Mouse (Mus musculus) ES-Bruce4 (cell line): ENCODE measurements around the gene Hps3. TPM values are rescaled to one million over a fixed set of nuclear protein-coding genes. Genes with fewer than 3 reads are reported as not detected.
"Not testable (repeated sequence)": the region's sequence is repeated elsewhere in the genome, so short reads cannot be mapped to it uniquely, and the experiment has no call there.

ENCODE experiments used
- H3K27ac ChIP-seq: 2 replicates; pipeline ENCODE4 v1.5.1; 2012; ENCODE audit warnings: low read length, inconsistent platforms; ENCODE audit not compliant: insufficient read depth
- H3K27me3 ChIP-seq: 2 replicates; pipeline ENCODE4 v1.6.1; 2012; ENCODE audit warnings: mild to moderate bottlenecking, low read length, inconsistent platforms; ENCODE audit not compliant: control insufficient read depth, poor library complexity, insufficient read depth, severe bottlenecking
- H3K36me3 ChIP-seq: 2 replicates; pipeline ENCODE4 v1.6.1; 2012; ENCODE audit warnings: inconsistent platforms, mild to moderate bottlenecking, low read length, moderate library complexity; ENCODE audit not compliant: control insufficient read depth, poor library complexity, insufficient read depth, severe bottlenecking
- H3K4me1 ChIP-seq: one replicate; pipeline ENCODE4 v1.8.1; 2011; ENCODE audit warnings: low read length; ENCODE audit not compliant: control insufficient read depth, insufficient read depth
- H3K4me3 ChIP-seq: 2 replicates; pipeline ENCODE4 v1.5.1; 2011; ENCODE audit warnings: low read depth, mild to moderate bottlenecking, low read length
- H3K9ac ChIP-seq: 2 replicates; pipeline ENCODE4 v1.6.1; 2012; ENCODE audit warnings: low read depth, mild to moderate bottlenecking, inconsistent platforms; ENCODE audit not compliant: poor library complexity, severe bottlenecking
- H3K9me3 ChIP-seq: replicated peaks from 2 replicates; pipeline ENCODE4 v1.6.1; 2012; ENCODE audit warnings: mild to moderate bottlenecking, low read length, inconsistent platforms; ENCODE audit not compliant: control insufficient read depth, poor library complexity, insufficient read depth, severe bottlenecking
- CTCF ChIP-seq: IDR thresholded peaks from one replicate; pipeline ENCODE4 v1.8.1; 2011; ENCODE audit warnings: low read depth, low read length
- EP300 ChIP-seq: IDR thresholded peaks from 2 replicates; pipeline ENCODE4 v1.6.1; 2011; ENCODE audit warnings: low read depth, low read length; ENCODE audit not compliant: insufficient read depth
- POLR2A ChIP-seq: IDR thresholded peaks from one replicate; pipeline ENCODE4 v1.8.1; 2011; ENCODE audit warnings: low read length; ENCODE audit not compliant: insufficient read depth
- polyA plus RNA-seq: library from polyadenylated mRNA; stranded (reverse); fragments of >200 nt; gene quantifications from 2 replicates; pipeline ENCODE4 v1.2.4, GENCODE M21; 2011; ENCODE audit warnings: low read depth; ENCODE audit not compliant: missing spikeins, insufficient read depth, insufficient read length

The Hps3 gene
- polyA plus RNA-seq, 1 experiment, result 15.9 TPM

GRCm38 (mm10) chr3:19960570-19961114, 74.5 kb downstream of the Hps3 start:
- H3K36me3 ChIP-seq, result no peaks in the 10 kb centered on the region
- H3K9ac ChIP-seq, result no peak overlapping the region
- no peaks in the 10 kb centered on the region for H3K9me3 ChIP-seq
- no peak overlapping the region for H3K4me3 ChIP-seq
- H3K4me1 ChIP-seq, result no peaks in the 10 kb centered on the region
- TF ChIP-seq EP300 (no peak), POLR2A (no peak), CTCF (no peak)
- H3K27me3 ChIP-seq, result peaks cover 1% of the 10 kb centered on the region; the same call in 1 of the 2 replicates
- no peak overlapping the region for H3K27ac ChIP-seq

DNA sequence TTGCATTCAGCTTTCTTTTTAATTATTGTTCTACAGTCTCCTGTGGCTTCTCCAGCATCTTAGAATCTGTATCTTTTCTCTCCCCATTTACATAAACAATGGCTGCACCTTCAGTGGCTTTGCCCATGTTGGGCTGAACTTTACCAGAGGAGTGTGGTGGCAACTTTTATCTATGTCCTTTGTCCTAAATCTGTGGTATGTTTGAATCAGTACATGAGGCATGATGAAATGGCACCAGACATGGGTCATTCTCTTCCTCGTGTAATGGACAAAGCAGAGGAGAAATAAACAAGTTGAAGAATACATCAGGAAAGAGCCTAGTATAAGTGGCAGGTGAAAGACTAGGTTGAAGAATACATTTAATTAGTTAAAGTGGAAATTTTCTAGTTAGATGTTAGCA, 76.1 kb downstream of the Hps3 start:
- no peak overlapping the region for H3K27ac ChIP-seq
- H3K4me1 ChIP-seq, result no peaks in the 10 kb centered on the region
- H3K36me3 ChIP-seq, result no peaks in the 10 kb centered on the region
- H3K4me3 ChIP-seq, result no peak overlapping the region
- no peak overlapping the region for H3K9ac ChIP-seq
- peaks cover 1% of the 10 kb centered on the region; the same call in 1 of the 2 replicates for H3K27me3 ChIP-seq
- no peaks in the 10 kb centered on the region for H3K9me3 ChIP-seq
- TF ChIP-seq CTCF, result no peak

DNA sequence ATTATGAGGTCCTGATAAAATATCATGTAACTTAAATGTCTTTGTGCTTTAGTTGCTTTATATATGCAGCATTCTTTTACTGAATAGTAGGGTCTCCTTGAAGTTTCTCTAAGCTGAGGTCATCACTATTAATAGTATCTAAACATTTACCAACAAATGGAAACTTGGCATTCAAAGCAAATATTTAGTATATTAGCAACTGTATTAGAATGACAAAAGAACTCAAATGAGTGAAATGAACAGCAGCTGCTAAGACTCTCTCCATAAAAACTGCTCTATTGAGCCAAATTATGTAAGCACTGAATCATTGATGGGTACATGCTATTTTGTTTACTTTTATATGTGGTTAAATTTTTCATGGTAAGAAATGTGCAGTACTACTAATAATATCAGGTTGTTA, 77.1 kb downstream of the Hps3 start:
- Histone ChIP-seq H3K4me3 (no peak overlapping the region), H3K27me3 (peaks cover 1% of the 10 kb centered on the region; the same call in 1 of the 2 replicates), H3K9ac (no peak overlapping the region), H3K4me1 (no peaks in the 10 kb centered on the region), H3K9me3 (no peaks in the 10 kb centered on the region), H3K27ac (no peak overlapping the region), H3K36me3 (no peaks in the 10 kb centered on the region)
- TF ChIP-seq EP300 (no peak), CTCF (no peak), POLR2A (no peak)

DNA sequence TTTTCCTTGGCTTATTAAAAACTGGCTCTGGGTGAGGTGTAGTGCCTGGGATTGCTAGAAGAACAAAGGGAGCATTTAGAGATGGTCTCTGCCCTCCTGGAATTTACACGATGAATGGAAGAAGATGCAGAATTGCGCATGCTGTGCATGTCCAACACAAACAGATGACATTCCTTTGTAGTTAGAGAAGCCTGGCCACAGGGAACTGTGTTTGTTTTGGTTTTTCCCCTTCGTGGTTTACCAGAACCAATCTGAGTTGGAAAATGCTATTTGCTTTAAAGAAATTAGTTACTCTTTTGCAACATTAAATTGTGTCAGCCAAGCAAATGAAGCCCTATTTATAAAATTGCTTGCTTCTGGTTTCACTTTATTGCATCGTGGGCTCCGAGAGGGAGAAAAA, 78.2 kb downstream of the Hps3 start, which contains the start of gene Cp:
Gene Cp (plus strand): TSS at position 170 of the 400 bp plus-strand sequence.
- no peaks in the 10 kb centered on the region for H3K4me1 ChIP-seq
- H3K36me3 ChIP-seq, result no peaks in the 10 kb centered on the region
- H3K9ac ChIP-seq, result no peak within 1 kb of the TSS
- H3K4me3 ChIP-seq, result no peak within 1 kb of the TSS
- TF ChIP-seq EP300 (no peak), POLR2A (no peak), CTCF (no peak)
- H3K27me3 ChIP-seq, result no peaks in the 10 kb centered on the region
- no peak within 1 kb of the TSS for H3K27ac ChIP-seq
- H3K9me3 ChIP-seq, result no peaks in the 10 kb centered on the region

- Histone ChIP-seq H3K27ac (no peak overlapping the region), H3K9ac (no peak overlapping the region), H3K4me3 (no peak overlapping the region), H3K4me1 (no peaks in the 10 kb centered on the region), H3K27me3 (no peaks in the 10 kb centered on the region), H3K36me3 (no peaks in the 10 kb centered on the region), H3K9me3 (no peaks in the 10 kb centered on the region)
- TF ChIP-seq CTCF (no peak), POLR2A (no peak), EP300 (no peak)
Measured at GRCm38 (mm10) chr3:19953865-19954264, 81.2 kb downstream of the Hps3 start.

- Histone ChIP-seq H3K27me3 (no peaks in the 10 kb centered on the region), H3K27ac (no peak overlapping the region), H3K4me3 (no peak overlapping the region), H3K36me3 (no peaks in the 10 kb centered on the region), H3K9me3 (no peaks in the 10 kb centered on the region), H3K4me1 (no peaks in the 10 kb centered on the region), H3K9ac (no peak overlapping the region)
- TF ChIP-seq POLR2A (no peak), EP300 (no peak)
Measured at GRCm38 (mm10) chr3:19953425-19953824, 81.7 kb downstream of the Hps3 start.

DNA sequence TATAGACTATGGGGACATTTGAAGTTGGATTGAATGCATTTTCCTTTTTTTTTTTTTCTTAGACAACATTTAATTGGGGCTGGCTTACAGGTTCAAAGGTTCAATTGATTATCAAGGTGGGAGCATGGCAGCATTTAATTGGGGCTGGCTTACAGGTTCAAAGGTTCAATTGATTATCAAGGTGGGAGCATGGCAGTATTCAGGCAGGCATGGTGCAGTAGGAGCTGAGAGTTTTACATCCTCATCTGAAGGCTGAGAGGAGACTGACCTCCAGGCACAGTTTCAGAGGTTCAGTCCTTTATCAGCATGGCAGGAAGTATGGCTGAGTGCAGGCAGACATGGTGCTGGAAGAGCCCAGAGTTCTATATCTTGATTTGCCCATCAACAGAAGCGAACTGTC, 85.7 kb downstream of the Hps3 start:
- H3K4me1 ChIP-seq, H3K9me3 ChIP-seq, H3K9ac ChIP-seq, H3K4me3 ChIP-seq, H3K27ac ChIP-seq, H3K36me3 ChIP-seq, H3K27me3 ChIP-seq: not testable (repeated sequence)
